Mouse (Mus musculus) lung, postnatal 25 days (tissue): Measurements from ENCODE around the gene Ppip5k2.

Source experiments
- DNase-seq: peaks from one replicate; pipeline ENCODE4 v3.0.0; 2022; ENCODE audit warnings: low spot score

Ppip5k2 gene

GRCm38 (mm10) chr1:97660687-97661405 is 109.4 kb downstream of the Ppip5k2 start:
- DNase-seq, result peak; percentile 65

GRCm38 (mm10) chr1:97659405-97659804 is 110.8 kb downstream of the Ppip5k2 start:
- DNase-seq, result peak; percentile 32

DNA sequence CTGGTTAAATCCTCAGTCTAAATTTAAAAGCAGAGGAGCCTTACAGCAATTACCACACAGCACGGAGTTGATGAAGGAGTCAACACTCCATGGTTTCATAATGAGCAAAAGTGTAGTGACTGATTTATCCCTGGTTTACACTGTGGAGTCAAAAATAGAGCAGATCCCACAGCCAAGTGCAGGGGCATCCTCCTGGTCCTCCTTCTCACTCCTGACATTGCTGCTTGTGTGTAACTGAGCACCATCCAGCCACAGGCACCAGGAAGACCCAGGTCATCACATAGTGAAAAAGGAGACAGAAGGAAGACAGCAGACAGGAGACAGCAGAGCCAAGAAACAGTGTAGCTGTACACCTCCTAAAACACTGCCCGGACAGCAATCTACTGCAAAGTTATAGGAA is 112.4 kb downstream of the Ppip5k2 start:
- DNase-seq, result no peak

DNA sequence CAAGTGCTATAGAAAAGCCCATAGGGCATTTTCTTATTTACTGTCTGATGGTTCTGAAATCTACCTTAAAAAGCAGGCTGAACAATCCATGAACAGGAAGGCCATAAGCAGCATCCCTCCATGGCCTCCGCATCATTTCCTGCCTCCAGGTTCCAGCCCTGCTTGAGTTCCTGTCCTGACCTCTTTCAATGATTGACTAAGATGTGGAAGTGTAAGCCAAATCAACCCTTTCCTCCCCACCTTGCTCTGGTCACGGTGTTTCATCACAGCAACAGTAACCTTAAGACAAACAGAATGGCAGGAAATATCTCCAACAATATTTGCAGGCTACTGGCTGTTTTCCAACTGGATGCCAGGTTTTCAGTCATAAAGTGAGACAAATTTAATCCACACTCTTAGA is 113.0 kb downstream of the Ppip5k2 start:
- DNase-seq, result no peak
